Mouse (Mus musculus) telencephalon, adult 2 months (tissue): ENCODE measurements around the gene Podn.

ENCODE experiments used
- DNase-seq: peaks from one replicate; pipeline ENCODE4 v3.0.0-alpha.2; 2011; ENCODE audit warnings: low read depth, low spot score

Gene Podn

DNA sequence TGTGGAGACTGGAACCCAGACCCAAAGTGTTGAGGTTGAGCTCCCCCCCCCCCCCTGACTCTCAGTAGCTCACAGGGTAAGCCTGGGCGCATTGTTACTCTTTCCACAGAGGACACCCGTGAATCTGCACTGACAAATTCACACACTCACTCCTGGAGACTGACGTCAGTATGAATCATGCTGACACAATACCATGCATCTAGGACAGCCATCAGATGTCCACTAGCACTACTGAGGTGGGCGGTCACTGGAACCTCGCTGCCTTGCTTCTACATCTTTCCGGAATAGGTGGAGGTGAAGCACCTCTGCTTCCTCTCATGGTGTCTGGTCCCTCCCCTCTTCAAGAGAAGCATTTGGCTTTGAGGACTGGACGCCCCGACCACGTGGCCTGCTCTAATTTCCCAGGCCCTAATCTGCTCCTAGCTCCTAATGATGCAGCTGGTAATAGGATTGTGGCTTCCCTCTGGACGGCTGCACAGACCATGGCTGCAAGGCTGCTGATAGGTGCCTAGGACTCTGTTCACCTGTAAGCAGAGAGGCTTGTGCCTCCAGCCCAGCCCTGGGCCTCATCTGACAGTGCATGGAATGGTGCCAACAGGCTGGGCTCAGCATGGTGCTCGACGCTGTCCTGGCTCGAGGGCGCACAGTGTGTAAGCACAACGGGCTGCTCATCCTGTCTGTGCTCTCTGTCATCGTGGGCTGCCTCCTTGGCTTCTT lies 128.1 kb downstream of the Podn start, which contains the start of gene Slc1a7:
Slc1a7 (plus strand) TSS at position 367 of the 717 bp plus-strand sequence.
- no peak for DNase-seq

DNA sequence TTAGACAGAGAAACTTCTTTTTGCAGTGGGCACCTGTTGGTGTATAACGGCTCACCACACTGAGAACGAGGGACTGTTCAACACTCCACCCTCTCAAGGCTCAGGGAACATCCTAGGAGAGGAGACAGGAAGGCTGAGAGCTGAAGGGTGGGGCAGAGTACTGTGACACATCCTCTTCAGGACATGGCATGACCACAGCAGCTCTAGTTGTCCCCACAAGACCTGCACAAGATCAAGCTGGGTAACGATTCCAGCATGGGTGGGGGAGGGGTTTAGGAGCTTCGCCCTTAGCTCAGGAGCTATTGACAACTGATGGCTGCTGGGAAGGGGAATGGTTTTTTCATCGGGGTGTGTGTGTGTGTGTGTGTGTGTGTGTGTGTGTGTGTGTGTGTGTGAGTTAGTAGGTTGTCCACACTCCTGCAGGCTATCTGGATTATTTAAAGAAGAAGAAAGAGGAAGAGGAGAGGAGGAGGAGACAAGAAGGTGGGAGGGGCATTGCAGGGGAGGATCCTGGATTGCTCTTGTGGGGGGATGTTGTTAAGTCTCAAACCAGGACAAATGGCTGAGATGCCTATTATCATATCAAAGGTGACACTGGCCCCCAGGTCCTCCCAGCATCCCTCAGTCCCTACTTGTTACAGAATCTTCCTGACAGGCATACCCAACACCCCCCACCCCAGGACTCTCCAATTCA lies 129.7 kb downstream of the Podn start:
- no peak for DNase-seq
